Mouse (Mus musculus) cerebellum, adult 9-11 months (tissue): Measurements from ENCODE around the gene Ska3.

Source experiments
- DNase-seq: peaks from one replicate; pipeline ENCODE4 v3.0.0; 2022

Ska3 gene

DNA sequence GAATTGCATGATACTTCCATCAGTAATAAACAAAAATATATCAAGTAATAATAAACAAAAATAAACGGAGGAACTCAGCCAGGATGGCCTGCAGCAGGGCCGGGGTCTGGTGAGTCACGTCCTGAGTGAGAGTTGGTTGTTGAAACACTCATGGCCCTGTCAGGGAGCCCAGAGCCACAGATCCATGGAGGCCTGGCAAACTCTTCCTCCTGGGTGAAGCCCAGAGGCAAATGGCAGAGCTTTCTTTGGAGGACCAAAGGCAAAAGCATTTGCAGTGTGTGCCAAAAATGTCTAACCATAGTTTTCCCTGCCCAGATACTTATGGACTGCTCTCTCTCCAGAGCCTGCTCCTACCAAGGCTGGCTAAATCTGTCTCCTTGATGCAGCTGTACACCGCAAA, 34.8 kb downstream of the Ska3 start:
- DNase-seq: no peak

- DNase-seq: no peak
Measured at GRCm38 (mm10) chr14:57789759-57790158, 36.2 kb downstream of the Ska3 start.

GRCm38 (mm10) chr14:57789311-57789710, 36.7 kb downstream of the Ska3 start:
- DNase-seq: no peak

DNA sequence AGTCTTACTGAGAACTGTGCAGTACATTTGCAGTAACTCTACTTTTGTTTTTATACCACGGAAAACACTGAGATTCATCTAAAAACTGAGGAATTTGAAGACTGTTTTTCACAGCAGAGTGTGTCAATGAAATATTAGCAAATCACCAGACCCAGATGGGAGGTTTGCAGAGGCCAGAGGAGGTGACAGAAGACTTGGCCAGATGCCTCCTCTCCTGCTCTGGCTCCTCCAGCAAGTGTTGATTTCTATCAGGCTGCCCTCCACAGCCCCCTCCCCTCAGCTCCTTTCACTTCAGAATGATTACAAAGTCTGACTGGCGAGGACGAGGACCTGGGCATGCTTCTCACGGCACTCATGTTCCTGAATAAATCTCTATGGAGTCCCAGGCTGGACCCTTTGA, 38.6 kb downstream of the Ska3 start:
- no peak for DNase-seq

DNA sequence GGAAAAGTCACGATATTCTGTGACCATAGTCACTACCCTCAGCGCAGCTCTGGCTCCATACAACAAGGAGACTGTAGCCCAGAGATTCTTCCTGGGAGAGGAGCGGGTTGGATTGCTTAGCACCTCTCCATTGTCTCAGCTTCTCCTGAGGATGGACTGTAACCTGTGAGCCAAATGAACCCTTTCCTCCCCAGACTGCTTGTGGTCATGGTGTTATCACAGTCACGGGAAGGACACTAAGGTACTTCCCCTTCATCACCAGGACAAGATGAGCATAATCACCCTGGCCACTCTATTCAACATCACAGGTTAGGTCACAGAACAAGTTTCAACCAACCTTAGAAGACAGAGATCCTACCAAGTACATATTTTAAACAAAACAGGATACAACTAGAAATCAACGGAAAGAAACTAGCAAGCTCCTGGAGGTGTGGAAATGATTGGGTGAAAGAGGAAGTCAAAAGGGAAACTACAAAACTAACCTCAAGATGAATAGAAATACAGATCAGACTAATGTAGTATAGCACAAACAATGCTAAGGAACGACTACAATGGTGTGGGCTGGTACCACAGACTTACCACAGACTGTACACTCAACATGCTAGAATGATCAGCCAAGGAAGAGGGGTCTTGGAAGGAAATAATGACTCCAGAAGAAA, 53.7 kb downstream of the Ska3 start:
- no peak for DNase-seq

GRCm38 (mm10) chr14:57769102-57769501, 56.9 kb downstream of the Ska3 start:
- DNase-seq: no peak

DNA sequence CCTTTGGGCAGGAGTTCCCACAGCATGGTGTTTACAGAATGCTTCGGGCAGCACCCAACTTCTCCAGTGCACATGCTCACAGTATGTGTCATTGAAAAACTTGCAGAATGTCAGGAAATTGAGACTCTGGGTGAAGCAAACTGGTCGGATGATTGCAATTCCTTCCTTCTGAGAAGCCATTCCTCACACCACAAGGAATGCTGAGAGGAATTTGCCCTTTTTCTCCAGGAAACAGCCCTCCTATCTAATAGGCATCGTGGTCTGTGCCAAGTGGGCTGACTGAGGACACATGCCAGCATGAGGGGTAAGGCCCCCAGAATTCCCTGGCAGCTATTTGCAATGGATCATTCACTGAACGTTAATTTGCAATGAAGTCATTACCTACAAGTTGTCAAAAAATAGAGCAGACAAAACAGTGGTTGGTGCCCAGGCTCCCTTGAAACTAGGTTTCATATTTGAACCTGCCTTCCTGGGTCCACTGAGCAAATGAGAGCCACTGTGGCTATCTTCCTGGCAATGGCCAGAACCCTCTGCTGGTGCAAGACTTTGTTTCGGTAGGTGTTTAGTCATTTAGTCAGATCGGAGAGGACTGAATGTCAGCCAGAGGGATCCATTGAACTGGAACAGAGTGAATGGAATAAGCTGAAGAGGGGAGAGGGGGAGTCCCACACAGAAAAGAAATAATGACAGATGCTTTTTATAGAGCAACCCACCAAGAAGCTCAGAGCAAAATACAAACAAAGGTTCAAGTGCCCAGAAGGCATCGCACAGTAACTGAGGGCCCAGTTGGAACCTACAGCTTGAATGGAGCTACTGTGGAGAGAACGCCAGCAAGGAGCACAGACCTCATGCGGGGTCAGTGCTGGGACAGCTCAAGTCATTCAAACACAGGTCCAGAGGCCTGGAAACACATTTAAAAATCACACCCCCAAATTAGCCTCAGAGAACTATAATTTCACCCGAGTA, 65.3 kb downstream of the Ska3 start:
- no peak for DNase-seq

DNA sequence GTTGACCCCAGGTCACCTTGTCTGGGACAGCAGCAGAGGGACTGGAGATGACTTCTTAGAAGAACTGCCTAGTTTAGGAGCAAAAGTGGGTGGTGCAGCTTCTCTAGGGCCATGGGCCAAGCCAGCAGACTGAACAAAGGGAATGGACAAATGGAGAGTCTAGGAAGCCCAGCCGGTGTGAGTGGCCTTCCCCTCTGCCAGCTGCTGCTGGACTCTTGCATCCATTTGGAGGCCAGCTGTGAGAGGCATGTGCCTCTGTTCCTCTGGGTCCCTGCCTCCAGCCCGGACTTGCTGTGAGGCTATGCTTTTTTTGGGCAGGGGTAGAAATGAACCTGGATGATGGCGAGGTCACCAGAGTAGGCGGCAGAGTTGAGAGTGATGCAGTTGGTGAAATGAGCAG, 67.7 kb downstream of the Ska3 start, which contains the start of gene Lats2:
TSS of gene Lats2 (minus strand) at position 152 of the 400 bp plus-strand sequence.
- DNase-seq: no peak
